Mouse (Mus musculus) neutrophil, adult 5-6 weeks (primary cell): ENCODE results near the gene Srp68. TPM values are rescaled to one million over a fixed set of nuclear protein-coding genes. Genes with fewer than 3 reads are reported as not detected.
A peak's percentile ranks its signal among the peaks of the same experiment; 100 is the strongest.
"Not testable (repeated sequence)": the region's sequence is repeated elsewhere in the genome, so short reads cannot be mapped to it uniquely, and the experiment has no call there.

Experiments
- ATAC-seq: fragments of 151-379, 151-347 bp; 2 replicates; pipeline ENCODE4 v1.8.0; 2017; ENCODE audit warnings: mild to moderate bottlenecking, moderate TSS enrichment; ENCODE audit not compliant: insufficient number of reproducible peaks, poor library complexity, low FRiP score, severe bottlenecking; ENCODE audit errors: extremely low read depth
- total RNA-seq: library from RNA; stranded (forward); fragments of 200-1000 nt; gene quantifications from 2 replicates; pipeline ENCODE4 v1.2.3, GENCODE M21; 2017

The Srp68 gene
- total RNA-seq, 1 experiment from 2014 or later: 21.6 TPM

- ATAC-seq: no peak
Measured at GRCm38 (mm10) chr11:116285770-116286191, 11.8 kb upstream of the Srp68 start.

DNA sequence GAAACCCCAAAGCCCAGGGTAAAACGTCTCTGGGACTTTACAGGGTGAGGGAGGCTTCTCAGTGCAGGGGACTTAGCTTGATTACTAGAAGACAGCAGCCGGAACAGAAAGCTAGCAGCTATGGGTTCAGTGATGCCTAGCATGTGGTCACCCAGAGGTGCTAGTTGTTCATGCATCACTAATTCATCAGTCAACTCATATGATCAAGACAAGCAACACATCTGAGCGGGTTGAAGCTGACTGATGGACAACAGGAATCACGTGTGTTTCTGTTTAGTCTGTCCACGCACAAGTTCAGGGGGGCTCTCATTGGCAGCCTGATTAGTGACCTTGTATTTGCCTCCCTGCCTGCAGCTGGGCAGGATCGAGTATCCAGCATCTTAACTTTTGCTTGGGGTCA, 10.0 kb upstream of the Srp68 start:
- peak; percentile 30; the same call in 1 of the 2 replicates for ATAC-seq

GRCm38 (mm10) chr11:116282912-116283521, 9.0 kb upstream of the Srp68 start:
- no peak for ATAC-seq

GRCm38 (mm10) chr11:116282089-116282488, 8.1 kb upstream of the Srp68 start:
- ATAC-seq: no peak

DNA sequence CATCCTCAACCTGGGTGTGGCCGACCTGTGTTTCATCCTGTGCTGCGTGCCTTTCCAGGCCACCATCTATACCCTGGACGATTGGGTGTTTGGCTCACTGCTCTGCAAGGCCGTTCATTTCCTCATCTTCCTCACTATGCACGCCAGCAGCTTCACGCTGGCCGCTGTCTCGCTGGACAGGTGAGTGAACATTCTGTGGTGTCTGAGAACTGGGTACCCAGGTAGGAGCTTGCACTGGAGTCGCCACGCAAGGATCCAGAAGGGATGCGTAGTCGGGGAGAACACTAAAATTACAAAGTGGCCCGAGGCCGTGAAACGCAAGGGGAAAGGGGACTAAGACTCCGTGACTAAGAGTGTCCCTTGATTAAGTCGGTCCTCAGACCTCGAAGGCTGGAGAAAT, 7.7 kb upstream of the Srp68 start:
- ATAC-seq: no peak

DNA sequence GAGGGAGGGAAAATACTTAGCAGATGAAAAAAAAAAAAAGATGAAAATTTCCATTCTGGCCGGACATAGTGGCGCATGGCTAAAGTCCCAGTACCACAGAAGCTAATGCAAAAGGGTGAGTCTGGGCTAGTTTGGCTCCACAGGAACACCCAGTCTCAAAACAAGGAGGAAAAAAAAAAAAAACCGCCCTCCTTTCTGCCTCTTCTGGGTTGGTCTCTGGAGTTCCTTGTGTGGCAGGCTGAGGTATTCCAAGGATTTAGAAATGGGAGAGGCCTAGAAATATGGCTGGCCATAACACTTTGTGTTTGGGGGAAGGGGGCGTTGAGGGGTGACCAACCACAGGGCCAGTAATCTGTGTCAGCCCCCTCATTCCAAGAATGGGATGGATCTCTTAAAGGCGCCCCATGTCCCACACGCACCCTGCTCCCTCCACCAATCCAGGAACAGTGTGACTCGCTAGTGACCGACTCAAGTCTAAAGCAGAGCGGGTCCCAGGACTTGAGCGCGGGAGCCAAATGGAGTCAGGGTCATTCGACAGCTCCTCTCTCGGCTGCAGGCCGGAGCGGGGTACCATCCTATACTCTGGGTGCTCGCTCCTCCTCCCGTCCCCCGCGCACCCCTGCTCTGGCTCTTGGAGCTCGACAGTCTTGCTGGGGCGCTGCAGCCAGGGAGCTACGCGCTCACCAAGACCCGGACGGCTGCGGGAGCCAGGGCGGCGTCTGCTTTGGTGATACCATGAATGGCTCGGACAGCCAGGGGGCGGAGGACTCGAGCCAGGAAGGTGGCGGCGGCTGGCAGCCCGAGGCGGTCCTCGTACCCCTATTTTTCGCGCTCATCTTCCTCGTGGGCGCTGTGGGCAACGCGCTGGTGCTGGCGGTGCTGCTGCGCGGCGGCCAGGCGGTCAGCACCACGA, 7.0 kb upstream of the Srp68 start, which contains the start of gene Galr2:
Gene Galr2, plus strand, starts transcription at position 189 of the 913 bp plus-strand sequence.
- no peak for ATAC-seq

GRCm38 (mm10) chr11:116277184-116277583, 3.2 kb upstream of the Srp68 start:
- not testable (repeated sequence) for ATAC-seq

DNA sequence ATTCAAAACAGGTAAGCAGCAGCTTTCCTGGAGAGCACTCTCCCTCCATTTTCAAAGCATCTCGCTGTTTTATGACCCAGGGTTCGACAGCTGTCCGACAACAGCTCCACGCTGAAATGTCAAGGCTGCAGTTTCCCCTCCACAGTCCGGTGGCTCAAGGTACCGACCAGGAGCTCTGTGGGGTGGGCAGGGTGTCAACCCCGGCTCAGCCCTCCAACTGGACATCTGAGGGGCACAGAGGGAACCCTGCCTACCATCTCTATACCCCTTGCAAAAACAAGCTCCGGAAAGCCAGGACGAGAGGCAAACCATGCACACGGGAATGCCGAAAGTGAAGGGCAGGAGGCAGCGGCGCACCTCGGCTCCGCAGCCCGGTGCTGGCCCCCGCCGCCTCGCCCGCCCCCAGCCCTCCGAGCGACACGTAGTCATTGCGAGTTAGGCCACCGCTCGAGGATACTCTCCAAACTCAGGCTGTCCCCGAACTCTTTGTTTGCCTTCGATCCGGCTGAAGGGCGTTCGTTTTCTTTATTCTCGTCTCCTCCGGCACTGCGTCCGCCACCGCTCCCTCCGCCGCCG, 460 bp downstream of the Srp68 start:
- ATAC-seq: no peak

DNA sequence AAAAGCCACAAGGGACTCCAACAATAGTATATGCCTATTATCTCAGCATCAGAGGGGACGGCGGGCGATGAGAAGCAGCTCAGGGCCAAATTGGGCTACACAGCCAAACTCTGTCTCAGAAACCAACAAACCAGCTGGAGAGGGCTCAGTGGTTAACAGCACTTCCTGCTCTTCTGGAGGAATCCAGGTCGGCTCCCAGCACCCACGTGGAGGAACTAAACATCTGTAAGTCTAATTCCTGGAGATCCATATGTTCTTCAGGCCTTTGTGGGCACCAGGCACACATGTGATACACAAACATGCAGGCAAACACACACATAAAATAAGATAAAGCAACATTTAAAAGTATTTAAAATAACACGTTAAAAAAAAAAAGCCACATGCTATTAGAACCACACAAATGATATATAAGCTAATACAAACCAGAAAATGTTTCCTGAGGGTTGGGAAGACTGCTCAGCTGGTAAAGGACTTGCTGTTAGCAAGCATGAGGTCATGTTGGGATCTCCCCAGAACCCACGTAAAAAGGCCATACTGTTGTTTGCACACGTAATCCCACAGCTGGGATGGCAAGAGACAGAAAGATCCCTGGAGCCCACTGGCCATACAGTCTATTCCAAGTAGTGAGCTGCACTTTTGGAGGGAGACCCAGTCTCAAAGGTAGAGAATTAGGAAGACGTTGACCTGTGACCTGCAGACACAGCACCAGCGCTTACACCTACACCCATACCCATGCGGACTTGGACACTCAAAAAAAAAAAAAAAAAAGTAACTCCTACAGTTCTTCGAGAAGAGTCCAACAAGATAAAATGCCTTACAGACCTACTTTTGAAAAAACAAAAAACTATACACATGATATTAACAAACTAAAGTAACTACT, 1.2 kb downstream of the Srp68 start:
- ATAC-seq: no peak

DNA sequence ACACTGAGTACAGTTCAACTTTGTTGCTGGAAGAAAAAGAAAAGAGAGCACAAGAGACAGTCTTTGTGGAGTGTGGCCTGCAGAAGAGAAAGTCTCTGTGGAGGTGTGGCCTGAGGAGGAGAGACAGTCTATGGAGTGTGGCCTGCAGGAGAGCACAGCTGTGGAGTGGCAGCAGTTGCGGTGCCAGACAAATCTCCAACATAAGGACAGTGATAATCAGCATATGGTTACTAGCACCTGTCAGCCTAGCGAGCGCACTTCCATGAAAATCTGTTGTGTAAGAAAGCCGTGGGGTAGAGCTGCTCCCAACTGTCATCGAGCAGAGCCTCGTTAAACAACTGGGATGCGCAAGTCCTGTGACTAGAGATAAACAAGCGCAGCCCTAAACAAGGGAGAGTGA, 4.5 kb downstream of the Srp68 start:
- no peak for ATAC-seq

DNA sequence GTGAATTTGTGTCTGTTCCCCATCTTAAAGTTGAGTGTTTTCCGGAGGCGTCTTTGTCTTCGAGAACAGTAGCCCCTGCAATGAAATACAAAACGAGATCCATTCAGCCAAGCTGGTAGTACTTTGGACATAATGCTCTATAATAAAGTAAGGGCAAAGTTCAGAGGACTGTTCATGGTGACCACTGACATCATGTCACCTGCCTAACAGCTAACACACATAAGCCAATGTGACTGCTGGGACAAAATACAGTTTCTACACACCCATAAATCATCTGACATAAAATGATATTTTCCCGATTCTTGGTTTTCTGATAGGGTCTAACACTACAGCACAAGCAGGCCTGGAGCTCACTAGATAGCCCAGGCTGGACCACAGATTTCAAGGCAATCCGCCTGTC, 5.7 kb downstream of the Srp68 start:
- no peak for ATAC-seq

DNA sequence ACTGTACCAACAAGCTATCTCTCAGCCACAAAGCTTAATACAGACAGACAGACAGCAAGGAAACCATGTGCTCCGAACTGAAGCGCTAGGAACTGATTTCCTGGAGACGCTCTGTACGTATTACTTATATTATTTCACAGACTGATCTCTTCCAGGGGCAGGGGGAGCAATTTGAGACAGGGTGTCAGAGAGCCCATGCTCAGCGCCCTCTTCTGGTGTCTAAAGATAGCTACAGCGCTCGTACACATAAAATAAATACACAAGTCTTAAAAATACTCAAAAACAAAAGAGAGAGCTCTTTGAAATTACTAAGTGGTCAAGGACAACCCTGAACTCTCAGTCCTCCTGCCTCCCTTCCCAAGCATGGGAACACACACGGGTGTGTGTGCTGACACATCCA, 6.4 kb downstream of the Srp68 start:
- no peak for ATAC-seq

- ATAC-seq: no peak
Measured at GRCm38 (mm10) chr11:116265850-116266249, 8.2 kb downstream of the Srp68 start.

DNA sequence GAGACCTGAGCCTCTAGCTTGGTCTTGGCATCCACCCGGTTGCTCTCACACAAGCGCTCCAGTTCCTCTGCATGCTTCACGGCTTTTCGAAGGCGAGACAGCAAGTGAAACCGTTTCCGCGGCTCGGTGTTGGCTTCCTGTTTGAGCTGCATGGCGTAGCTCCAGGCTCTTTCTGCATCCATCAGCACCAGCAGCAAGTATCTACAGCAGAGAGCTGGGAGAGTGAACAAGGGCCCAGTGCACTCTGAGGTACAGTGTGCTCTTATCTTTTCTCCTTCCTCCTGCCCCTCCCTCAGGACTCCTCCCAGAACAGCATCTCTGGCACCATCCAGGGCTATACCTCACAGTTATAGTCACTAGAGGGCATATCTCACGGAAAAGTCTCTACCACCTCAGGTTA, 8.7 kb downstream of the Srp68 start:
- ATAC-seq: no peak

DNA sequence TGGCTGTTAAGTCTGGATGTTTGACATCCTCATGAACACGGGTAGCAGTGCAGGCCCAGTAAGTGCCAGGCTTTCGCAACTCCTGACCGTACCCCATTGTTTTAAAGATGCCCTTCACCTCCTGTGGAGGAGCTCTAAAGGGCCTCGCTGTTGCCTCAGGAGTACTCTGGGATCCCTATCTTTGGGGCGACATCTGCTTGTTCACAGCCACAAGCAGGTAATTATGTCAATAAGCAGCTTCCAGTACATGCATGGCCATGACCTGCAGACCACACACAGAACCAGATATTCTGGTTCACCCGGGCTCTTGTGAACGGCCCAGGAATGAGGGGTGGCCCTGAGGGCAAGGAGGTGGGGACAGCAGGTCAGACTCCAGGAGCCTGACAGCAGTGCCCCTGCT, 13.8 kb downstream of the Srp68 start:
- ATAC-seq: no peak

DNA sequence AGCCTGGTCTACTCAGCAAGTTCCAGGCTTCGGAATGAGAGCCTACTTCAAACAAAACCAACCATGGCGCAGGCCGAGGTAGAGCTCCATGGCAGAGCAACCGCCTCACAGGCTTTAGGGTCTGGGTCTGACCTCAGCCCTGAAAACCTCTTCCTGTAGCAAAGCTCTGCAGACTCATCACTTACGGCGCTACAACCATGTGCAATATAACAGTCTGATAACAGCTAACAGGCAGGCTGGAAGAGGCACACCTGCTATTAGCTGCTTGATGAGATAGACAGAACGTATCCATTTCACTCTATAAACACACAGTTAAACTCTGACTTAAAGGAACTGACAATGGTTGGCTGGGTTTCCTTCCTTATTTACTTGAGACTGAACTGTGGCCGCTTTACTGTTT, 14.6 kb downstream of the Srp68 start:
- no peak for ATAC-seq

DNA sequence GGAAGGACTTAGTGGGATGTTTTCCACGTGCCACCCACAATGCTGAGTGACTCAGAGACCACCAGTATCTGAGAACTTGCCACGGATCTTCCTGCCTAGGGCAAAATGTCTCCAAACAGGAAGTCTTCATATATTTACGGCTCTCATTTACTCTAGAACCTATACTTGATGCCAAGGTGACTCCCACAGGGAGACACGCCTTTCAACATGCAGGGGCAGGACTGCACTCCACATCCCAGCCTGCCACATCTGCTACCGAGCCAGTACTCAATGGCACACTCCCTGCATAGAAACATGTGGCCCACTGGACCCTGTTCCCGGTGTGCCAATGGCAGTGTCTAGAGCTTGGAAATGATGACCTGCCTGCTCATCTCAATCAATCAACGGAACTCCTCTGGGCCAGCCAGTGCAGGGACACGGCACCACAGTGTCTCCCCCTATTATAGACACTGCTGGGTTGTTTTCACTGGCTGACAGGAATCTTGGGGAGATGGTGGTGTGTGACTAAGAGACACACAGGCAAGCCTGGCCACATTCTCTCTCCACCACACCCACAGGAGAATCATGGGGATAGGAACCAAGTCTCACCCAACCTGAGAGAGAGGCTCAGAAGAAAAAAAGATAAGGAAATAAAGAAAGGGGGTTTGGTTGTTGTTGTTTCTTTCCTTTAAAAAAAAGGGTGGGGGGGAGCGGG, 17.9 kb downstream of the Srp68 start:
- ATAC-seq: no peak
